Mouse (Mus musculus) activated CD4-positive, CD25-positive, alpha-beta regulatory T cell (primary cell): ENCODE measurements around the gene Adamts12. TPM values are rescaled to one million over a fixed set of nuclear protein-coding genes. Genes with fewer than 3 reads are reported as not detected.

Source experiments
- polyA plus RNA-seq, 2 experiments: library from polyadenylated mRNA; unstranded; fragments of 100-300 nt; shearing (Covaris generic); gene quantifications; one replicate each; pipeline ENCODE4 v1.2.1; 2017

Gene Adamts12
- under 1 TPM in 1 of 2 experiments, not detected in 1; 0.14 TPM for polyA plus RNA-seq

GRCm38 (mm10) chr15:11064558-11065411, at the start of gene Adamts12:
Adamts12 (plus strand) TSS chr15:11064790.

GRCm38 (mm10) chr15:11037711-11038110, 26.9 kb upstream of the Adamts12 start, which contains the start of gene Rxfp3:
Rxfp3 (minus strand) TSS chr15:11037991.

Other genes starting within 250 kb of the Adamts12 start
- gene C1qtnf3, start 112.5 kb upstream of the Adamts12 start, polyA plus RNA-seq, result under 1 TPM in 1 of 2 experiments, not detected in 1; 0.10 TPM
- gene Amacr, start 83.0 kb upstream of the Adamts12 start, polyA plus RNA-seq, result 1 to 10 TPM; 1.7 to 5.4 TPM
- not detected for gene Slc45a2, start 64.1 kb upstream of the Adamts12 start, polyA plus RNA-seq
- gene Rxfp3, start 26.8 kb upstream of the Adamts12 start, polyA plus RNA-seq, result not detected